Mouse (Mus musculus) adrenal gland, postnatal 14 days (tissue): Measurements from ENCODE around the gene Cd300c. TPM values are rescaled to one million over a fixed set of nuclear protein-coding genes. Genes with fewer than 3 reads are reported as not detected.
"Not testable (repeated sequence)": the region's sequence is repeated elsewhere in the genome, so short reads cannot be mapped to it uniquely, and the experiment has no call there.

ENCODE experiments used
- DNase-seq: peaks from one replicate; pipeline ENCODE4 v3.0.0; 2021; ENCODE audit warnings: mixed read lengths
- long read RNA-seq, 2 experiments: library from polyadenylated mRNA; stranded (forward); transcript quantifications; one replicate each; pipeline ENCODE4 v2.0.0; 2021
- total RNA-seq: library from RNA; stranded (reverse); gene quantifications from 2 replicates; pipeline ENCODE4 v1.2.3, GENCODE M21; 2021

Gene Cd300c
- 0.83 TPM in 1 of 2 replicates, not detected in the other for total RNA-seq
- long read RNA-seq, experiment 1: 0 reads
- long read RNA-seq, experiment 2: 0 reads

- no peak for DNase-seq
Observed at GRCm38 (mm10) chr11:114968752-114969207, at the start of gene Cd300c. Cd300c (minus strand) TSS chr11:114969157.

- not testable (repeated sequence) for DNase-seq
Observed at GRCm38 (mm10) chr11:115016093-115016492, 47.1 kb upstream of the Cd300c start, which contains the start of gene Cd300ld2. Cd300ld2 (minus strand) TSS chr11:115016193.

GRCm38 (mm10) chr11:115004070-115004469, 35.1 kb upstream of the Cd300c start:
- DNase-seq: no peak

GRCm38 (mm10) chr11:115001474-115002040, 32.6 kb upstream of the Cd300c start, which contains the start of gene Cd300c2:
Cd300c2 (minus strand) TSS chr11:115001880.
- no peak for DNase-seq

GRCm38 (mm10) chr11:114989793-114990192, 20.8 kb upstream of the Cd300c start, which contains the start of gene Cd300ld:
Cd300ld (minus strand) TSS chr11:114989922.
- DNase-seq: no peak

- DNase-seq: no peak
Observed at GRCm38 (mm10) chr11:114981866-114982265, 12.9 kb upstream of the Cd300c start.

GRCm38 (mm10) chr11:114972726-114973125, 3.8 kb upstream of the Cd300c start:
- no peak for DNase-seq

- DNase-seq: peak; percentile 31
Observed at GRCm38 (mm10) chr11:114965182-114965828, 3.7 kb downstream of the Cd300c start.

GRCm38 (mm10) chr11:114960369-114960768, 8.6 kb downstream of the Cd300c start:
- no peak for DNase-seq

GRCm38 (mm10) chr11:114934144-114934543, 34.8 kb downstream of the Cd300c start, which contains the start of gene Cd300lb:
Cd300lb (minus strand) TSS chr11:114934386.
- no peak for DNase-seq

- no peak for DNase-seq
Observed at GRCm38 (mm10) chr11:114933591-114933990, 35.4 kb downstream of the Cd300c start.

GRCm38 (mm10) chr11:114931041-114931440, 37.9 kb downstream of the Cd300c start:
- no peak for DNase-seq

GRCm38 (mm10) chr11:114929581-114929980, 39.4 kb downstream of the Cd300c start:
- DNase-seq: no peak

- peak; percentile 46 for DNase-seq
Observed at GRCm38 (mm10) chr11:114923961-114924360, 45.0 kb downstream of the Cd300c start.

- DNase-seq: no peak
Observed at GRCm38 (mm10) chr11:114922439-114922838, 46.5 kb downstream of the Cd300c start.

- no peak for DNase-seq
Observed at GRCm38 (mm10) chr11:114917120-114917519, 51.8 kb downstream of the Cd300c start.

- DNase-seq: no peak
Observed at GRCm38 (mm10) chr11:114914978-114915377, 54.0 kb downstream of the Cd300c start.

- peak; percentile 85 for DNase-seq
Observed at GRCm38 (mm10) chr11:114912847-114913246, 56.1 kb downstream of the Cd300c start.

GRCm38 (mm10) chr11:114909538-114909937, 59.4 kb downstream of the Cd300c start:
- not testable (repeated sequence) for DNase-seq

- no peak for DNase-seq
Observed at GRCm38 (mm10) chr11:114908086-114908485, 60.9 kb downstream of the Cd300c start.

- DNase-seq: peak; percentile 60
Observed at GRCm38 (mm10) chr11:114907567-114907966, 61.4 kb downstream of the Cd300c start.
